Mouse (Mus musculus) liver, embryonic 11.5 days (tissue): ENCODE results near the gene Iqch. TPM values are rescaled to one million over a fixed set of nuclear protein-coding genes. Genes with fewer than 3 reads are reported as not detected.

Source experiments
- ATAC-seq: fragments of 200-750 bp; cut with Nextera tagmentation; replicated peaks from 2 replicates; pipeline ENCODE4 v1.8.0; 2017; ENCODE audit warnings: moderate number of reproducible peaks, mild to moderate bottlenecking, moderate TSS enrichment, moderate library complexity; ENCODE audit not compliant: low FRiP score
- DNase-seq: peaks from one replicate; pipeline ENCODE4 v3.0.0-alpha.2; 2017; ENCODE audit warnings: low spot score
- H3K27ac ChIP-seq: fragments of 300-500 bp; sonication (generic); 2 replicates; pipeline ENCODE4 v1.5.1; 2014; ENCODE audit warnings: mild to moderate bottlenecking, low read depth, low read length, control low read depth
- H3K27me3 ChIP-seq: fragments of 300-500 bp; sonication (generic); replicated peaks from 2 replicates; pipeline ENCODE4 v1.6.1; 2014; ENCODE audit warnings: low read length, mixed read lengths; ENCODE audit not compliant: control insufficient read depth, insufficient read depth
- H3K36me3 ChIP-seq: fragments of 300-500 bp; sonication (generic); 2 replicates; pipeline ENCODE4 v1.6.1; 2014; ENCODE audit warnings: mild to moderate bottlenecking, low read length, moderate library complexity, mixed read lengths; ENCODE audit not compliant: control insufficient read depth, insufficient read depth
- H3K4me1 ChIP-seq: fragments of 300-500 bp; sonication (generic); replicated peaks from 2 replicates; pipeline ENCODE4 v1.6.1; 2014; ENCODE audit warnings: low read length, mixed read lengths; ENCODE audit not compliant: control insufficient read depth, insufficient read depth
- H3K4me2 ChIP-seq: fragments of 300-500 bp; sonication (generic); 2 replicates; pipeline ENCODE4 v1.6.1; 2014; ENCODE audit warnings: mild to moderate bottlenecking, control low read depth, moderate library complexity
- H3K4me3 ChIP-seq: fragments of 300-500 bp; sonication (generic); 2 replicates; pipeline ENCODE4 v1.5.1; 2014; ENCODE audit warnings: low read depth, low read length, control low read depth
- H3K9ac ChIP-seq: fragments of 300-500 bp; sonication (generic); 2 replicates; pipeline ENCODE4 v1.6.1; 2014; ENCODE audit warnings: low read depth, low read length, control low read depth
- H3K9me3 ChIP-seq: fragments of 300-500 bp; sonication (generic); 2 replicates; pipeline ENCODE4 v1.6.1; 2016; ENCODE audit warnings: low read length, inconsistent platforms, mixed read lengths; ENCODE audit not compliant: control insufficient read depth
- WGBS: fragments of 180-500 bp; shearing (Covaris S2); extraction: QIAGEN DNeasy Blood & Tissue Kit; methylation state at CpG from one replicate; pipeline ENCODE4 v1.1.7; 2014; 5-methylcytosine and 5-hydroxymethylcytosine counted together
- polyA plus RNA-seq: library from polyadenylated mRNA; unstranded; fragments of >200 nt; fragmentation: Nextera tagmentation; extraction: Ambion mirVana; gene quantifications from 2 replicates; pipeline ENCODE4 v1.2.1, GENCODE M21; 2014

The Iqch gene
- polyA plus RNA-seq, 1 experiment from 2014 or later: 0.05 TPM

- WGBS: 81% methylated on average over 1 of the region's 1 CpGs
- Histone ChIP-seq H3K9me3 (no peaks in the 10 kb centered on the region), H3K27ac (no peak overlapping the region), H3K36me3 (no peaks in the 10 kb centered on the region), H3K9ac (no peak overlapping the region), H3K4me2 (no peak overlapping the region), H3K4me1 (peaks cover 17% of the 10 kb centered on the region; the same call in 1 of the 2 replicates), H3K27me3 (no peaks in the 10 kb centered on the region), H3K4me3 (no peak overlapping the region)
- DNase-seq (no peak), ATAC-seq (no peak)
These were observed 202.1 kb downstream of the Iqch start for GRCm38 (mm10) chr9:63400176-63400575.

GRCm38 (mm10) chr9:63399463-63399815 lies 202.9 kb downstream of the Iqch start:
- DNase-seq (no peak), ATAC-seq (no peak; the same call in 1 of the 2 replicates)
- H3K4me3 ChIP-seq: peak overlapping the region; percentile 85
- peaks cover 17% of the 10 kb centered on the region; the same call in 1 of the 2 replicates for H3K4me1 ChIP-seq
- no peaks in the 10 kb centered on the region for H3K9me3 ChIP-seq
- H3K9ac ChIP-seq: peak overlapping the region; percentile 87
- peak overlapping the region; percentile 94 for H3K4me2 ChIP-seq
- 2% methylated on average over 8 of the region's 8 CpGs for WGBS
- no peaks in the 10 kb centered on the region for H3K27me3 ChIP-seq
- H3K36me3 ChIP-seq: no peaks in the 10 kb centered on the region
- peak overlapping the region; percentile 87 for H3K27ac ChIP-seq

- H3K9me3 ChIP-seq: no peaks in the 10 kb centered on the region
- peak within 1 kb of the TSS; percentile 87 for H3K27ac ChIP-seq
- DNase-seq (peak; percentile 97), ATAC-seq (peak; percentile 99)
- H3K4me3 ChIP-seq: peak within 1 kb of the TSS; percentile 85
- peak within 1 kb of the TSS; percentile 87 for H3K9ac ChIP-seq
- H3K36me3 ChIP-seq: no peaks in the 10 kb centered on the region
- peaks cover 17% of the 10 kb centered on the region; the same call in 1 of the 2 replicates for H3K4me1 ChIP-seq
- no peaks in the 10 kb centered on the region for H3K27me3 ChIP-seq
- under 1% methylated on average over 73 of the region's 74 CpGs for WGBS
- H3K4me2 ChIP-seq: peak within 1 kb of the TSS; percentile 94
These were observed 203.5 kb downstream of the Iqch start, which contains the start of gene 2300009A05Rik for GRCm38 (mm10) chr9:63398611-63399462. 2300009A05Rik (minus strand) TSS chr9:63399246.

GRCm38 (mm10) chr9:63395612-63396011 lies 206.7 kb downstream of the Iqch start:
- Histone ChIP-seq H3K27ac (peak overlapping the region; percentile 39; the same call in 1 of the 2 replicates), H3K9ac (no peak overlapping the region), H3K4me2 (no peak overlapping the region; the same call in 1 of the 2 replicates), H3K36me3 (no peaks in the 10 kb centered on the region), H3K4me1 (peaks cover 17% of the 10 kb centered on the region; the same call in 1 of the 2 replicates), H3K4me3 (no peak overlapping the region), H3K9me3 (no peaks in the 10 kb centered on the region), H3K27me3 (no peaks in the 10 kb centered on the region)
- no peak for DNase-seq
- no peak for ATAC-seq
- WGBS: 76% methylated on average over 7 of the region's 7 CpGs

GRCm38 (mm10) chr9:63391307-63391706 lies 211.0 kb downstream of the Iqch start:
- Histone ChIP-seq H3K9me3 (no peaks in the 10 kb centered on the region), H3K36me3 (no peaks in the 10 kb centered on the region), H3K27ac (no peak overlapping the region), H3K4me2 (no peak overlapping the region), H3K9ac (no peak overlapping the region), H3K4me1 (peaks cover 5% of the 10 kb centered on the region; the same call in 1 of the 2 replicates), H3K4me3 (no peak overlapping the region), H3K27me3 (no peaks in the 10 kb centered on the region)
- no peak for ATAC-seq
- DNase-seq: no peak
- 57% methylated on average over 2 of the region's 2 CpGs for WGBS

GRCm38 (mm10) chr9:63382761-63383160 lies 219.5 kb downstream of the Iqch start:
- ATAC-seq: no peak

GRCm38 (mm10) chr9:63380326-63380725 lies 222.0 kb downstream of the Iqch start:
- Histone ChIP-seq H3K4me2 (no peak overlapping the region), H3K4me3 (no peak overlapping the region)
- 81% methylated on average over 3 of the region's 3 CpGs for WGBS

More at GRCm38 (mm10) chr9:63382761-63383160, 219.5 kb downstream of the Iqch start:
- Histone ChIP-seq H3K27ac (no peak overlapping the region), H3K27me3 (no peaks in the 10 kb centered on the region), H3K36me3 (no peaks in the 10 kb centered on the region), H3K4me1 (no peaks in the 10 kb centered on the region; the same call in 1 of the 2 replicates), H3K4me2 (no peak overlapping the region), H3K4me3 (no peak overlapping the region), H3K9ac (no peak overlapping the region), H3K9me3 (no peaks in the 10 kb centered on the region)
- no peak for DNase-seq
- WGBS: 81% methylated on average over 4 of the region's 4 CpGs

GRCm38 (mm10) chr9:63378174-63378573 lies 224.1 kb downstream of the Iqch start:
- no peaks in the 10 kb centered on the region for H3K27me3 ChIP-seq
- peak overlapping the region; percentile 87 for H3K9ac ChIP-seq
- peak overlapping the region; percentile 72 for H3K4me3 ChIP-seq
- H3K27ac ChIP-seq: no peak overlapping the region; the same call in 1 of the 2 replicates
- H3K36me3 ChIP-seq: peaks cover 4% of the 10 kb centered on the region; the same call in 1 of the 2 replicates
- 20% methylated on average over 8 of the region's 8 CpGs for WGBS
- no peak for DNase-seq
- ATAC-seq: no peak
- H3K9me3 ChIP-seq: no peaks in the 10 kb centered on the region
- peak overlapping the region; percentile 73 for H3K4me2 ChIP-seq
- H3K4me1 ChIP-seq: peaks cover 16% of the 10 kb centered on the region

More at GRCm38 (mm10) chr9:63380326-63380725, 222.0 kb downstream of the Iqch start:
- H3K27ac ChIP-seq: no peak overlapping the region
- H3K9me3 ChIP-seq: no peaks in the 10 kb centered on the region
- ATAC-seq (no peak), DNase-seq (no peak)
- H3K27me3 ChIP-seq: no peaks in the 10 kb centered on the region
- H3K4me1 ChIP-seq: peaks cover 10% of the 10 kb centered on the region
- H3K9ac ChIP-seq: no peak overlapping the region
- H3K36me3 ChIP-seq: no peaks in the 10 kb centered on the region
